Mouse (Mus musculus) kidney, adult 2 months (tissue): ENCODE measurements around the gene Prdx6. TPM values are rescaled to one million over a fixed set of nuclear protein-coding genes. Genes with fewer than 3 reads are reported as not detected.
A peak's percentile ranks its signal among the peaks of the same experiment; 100 is the strongest.

Experiments used
- DNase-seq: peaks from one replicate; pipeline ENCODE4 v3.0.0; 2021
- H3K27ac ChIP-seq: fragments of 200-500 bp; 2 replicates; pipeline ENCODE4 v1.5.1; 2012; ENCODE audit warnings: low read depth, low read length, control low read depth, inconsistent platforms; ENCODE audit not compliant: insufficient read depth
- H3K27me3 ChIP-seq: fragments of 200-500 bp; replicated peaks from 2 replicates; pipeline ENCODE4 v1.6.1; 2012; ENCODE audit warnings: mild to moderate bottlenecking, moderate library complexity, low read length, inconsistent platforms; ENCODE audit not compliant: control insufficient read depth, insufficient read depth
- H3K36me3 ChIP-seq: fragments of 200-500 bp; 2 replicates; pipeline ENCODE4 v1.6.1; 2012; ENCODE audit warnings: mild to moderate bottlenecking, moderate library complexity, low read length, inconsistent platforms; ENCODE audit not compliant: control insufficient read depth, insufficient read depth
- H3K4me1 ChIP-seq: fragments of 200-500 bp; 2 replicates; pipeline ENCODE4 v1.6.1; 2011; ENCODE audit warnings: low read length; ENCODE audit not compliant: control insufficient read depth, insufficient read depth
- H3K4me3 ChIP-seq: fragments of 200-500 bp; 2 replicates; pipeline ENCODE4 v1.5.1; 2011; ENCODE audit warnings: mild to moderate bottlenecking, low read depth, low read length, control low read depth; ENCODE audit not compliant: insufficient read depth
- CTCF ChIP-seq: fragments of 200-500 bp; conservative IDR thresholded peaks from 2 replicates; pipeline ENCODE4 v1.5.1; 2011; ENCODE audit warnings: low read depth, mild to moderate bottlenecking, control low read depth, low read length, moderate library complexity, mixed read lengths; ENCODE audit not compliant: insufficient read depth, insufficient read length
- POLR2A ChIP-seq: fragments of 200-500 bp; IDR thresholded peaks from one replicate; pipeline ENCODE4 v1.6.1; 2011; ENCODE audit warnings: low read depth, low read length, control low read depth
- WGBS: fragments of 180-500 bp; shearing (Covaris S2); methylation state at CpG from one replicate; pipeline ENCODE4 v1.1.7; 2018; 5-methylcytosine and 5-hydroxymethylcytosine counted together
- polyA plus RNA-seq: library from polyadenylated mRNA; depleted of rRNA; stranded (reverse); fragments of >200 nt; gene quantifications from 2 replicates; pipeline ENCODE4 v1.2.3, GENCODE M21; 2012; rRNA removed

Prdx6 gene
- 116 and 186 TPM in 2 replicates for polyA plus RNA-seq

DNA sequence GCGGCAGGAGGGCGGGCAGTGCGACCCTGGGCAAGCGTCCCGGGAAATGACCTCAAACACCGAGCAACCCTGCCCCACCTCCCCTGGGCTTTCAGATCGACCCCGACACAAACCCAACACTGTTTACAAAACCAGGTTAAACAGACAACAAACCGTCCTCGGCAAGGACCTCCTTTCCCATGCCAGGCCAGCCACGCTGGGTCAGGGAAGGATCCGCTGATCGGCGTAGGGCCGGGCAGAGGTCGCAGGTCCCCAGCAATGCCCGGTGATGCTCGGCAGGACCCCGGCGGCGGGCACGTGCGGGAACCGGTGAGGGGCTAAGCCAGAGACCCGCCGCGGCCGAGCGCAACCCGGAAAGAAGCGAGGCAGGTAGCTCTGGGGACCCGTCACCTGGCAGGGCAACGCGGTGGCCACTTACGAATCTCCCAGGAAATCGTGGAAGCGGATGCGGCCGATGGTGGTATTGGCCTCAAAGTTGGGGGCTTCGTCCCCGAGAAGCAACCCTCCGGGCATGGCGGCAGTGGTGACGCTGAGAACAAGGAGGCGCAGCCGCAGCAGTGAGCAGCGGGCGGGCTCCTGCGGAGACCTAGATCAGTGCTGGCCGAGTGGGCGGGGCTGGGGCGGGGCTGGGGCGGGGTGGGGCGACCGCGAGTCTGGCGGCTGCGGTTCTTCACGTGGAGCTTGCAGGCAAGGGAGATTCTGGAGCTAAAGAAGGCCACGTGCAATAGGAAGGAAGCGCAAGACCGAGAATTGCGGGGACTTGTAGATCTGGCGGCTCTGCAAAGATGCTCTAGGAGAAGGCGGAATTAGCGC is at the start of gene Prdx6:
Prdx6 (minus strand) TSS at position 616 of the 813 bp plus-strand sequence.
- DNase-seq, result peak; percentile 87
- WGBS, result under 1% methylated on average over 66 of the region's 66 CpGs
- Histone ChIP-seq H3K4me3 (peak within 1 kb of the TSS; percentile 94), H3K4me1 (peaks cover 25% of the 10 kb centered on the region), H3K27ac (peak within 1 kb of the TSS; percentile 89), H3K27me3 (no peaks in the 10 kb centered on the region), H3K36me3 (peaks cover 2% of the 10 kb centered on the region; the same call in 1 of the 2 replicates)
- TF ChIP-seq POLR2A (peak; percentile 80), CTCF (no peak)

DNA sequence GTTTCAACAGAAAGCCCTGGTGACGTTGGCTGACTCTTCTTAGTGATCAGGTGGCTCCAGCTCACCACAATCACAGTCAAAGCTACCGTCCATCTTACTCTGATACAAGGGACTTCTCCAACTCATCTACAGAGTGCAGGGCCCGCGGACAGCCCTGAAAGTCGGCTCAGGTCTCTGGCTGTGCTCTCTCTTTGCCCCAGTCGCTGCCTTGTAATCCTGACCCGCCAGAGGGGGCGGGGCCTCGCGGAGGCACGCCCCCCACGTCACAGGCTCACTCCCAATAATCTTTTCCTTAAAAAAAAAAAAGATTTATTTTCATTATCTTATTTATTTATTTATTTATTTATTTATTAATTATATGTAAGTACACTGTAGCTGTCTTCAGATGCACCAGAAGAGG is 37.2 kb upstream of the Prdx6 start:
- 51% methylated on average over 12 of the region's 12 CpGs for WGBS
- H3K27me3 ChIP-seq, result no peaks in the 10 kb centered on the region
- H3K36me3 ChIP-seq, result no peaks in the 10 kb centered on the region
- no peak for TF ChIP-seq CTCF
- TF ChIP-seq POLR2A, result no peak
- no peak for DNase-seq
- H3K4me3 ChIP-seq, result no peak overlapping the region
- H3K4me1 ChIP-seq, result 0 out of 2 replicates have a peak, but pooled peaks cover 3% of the 10 kb centered on the region
- H3K27ac ChIP-seq, result no peak overlapping the region

DNA sequence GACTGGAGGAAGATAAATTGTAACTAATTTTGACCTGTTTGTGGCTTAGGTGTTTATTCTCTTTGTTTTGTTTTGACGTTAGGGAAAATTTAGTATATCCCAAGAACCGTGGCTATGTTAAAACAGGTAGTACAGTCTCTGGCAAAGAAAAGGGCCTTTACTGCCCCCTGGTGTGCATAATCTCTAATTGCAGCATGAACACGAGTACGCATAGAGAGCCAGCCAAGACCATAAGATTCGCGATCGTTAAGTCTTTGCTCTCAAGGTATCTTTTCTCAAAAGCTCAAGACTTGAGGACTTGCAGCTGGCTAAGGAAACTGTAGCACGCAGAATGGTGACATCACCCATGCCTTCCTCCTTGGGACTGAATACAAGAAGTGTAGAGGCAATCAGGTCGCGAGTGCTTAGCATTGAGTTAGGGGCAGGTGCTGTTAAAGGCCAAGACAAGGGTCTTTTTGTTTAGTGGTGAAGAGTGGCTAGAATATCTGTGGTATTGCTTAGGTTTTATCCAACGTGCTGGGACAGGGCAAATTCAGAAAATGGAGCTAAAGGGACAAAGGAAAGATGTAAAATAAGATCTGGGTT is 35.8 kb upstream of the Prdx6 start:
- no peaks in the 10 kb centered on the region for H3K36me3 ChIP-seq
- TF ChIP-seq POLR2A (no peak), CTCF (peak; percentile 63)
- 0 out of 2 replicates have a peak, but pooled peaks cover 3% of the 10 kb centered on the region for H3K4me1 ChIP-seq
- H3K27ac ChIP-seq, result no peak overlapping the region
- no peaks in the 10 kb centered on the region for H3K27me3 ChIP-seq
- no peak overlapping the region for H3K4me3 ChIP-seq
- peak; percentile 79 for DNase-seq
- WGBS, result 20% methylated on average over 11 of the region's 11 CpGs

DNA sequence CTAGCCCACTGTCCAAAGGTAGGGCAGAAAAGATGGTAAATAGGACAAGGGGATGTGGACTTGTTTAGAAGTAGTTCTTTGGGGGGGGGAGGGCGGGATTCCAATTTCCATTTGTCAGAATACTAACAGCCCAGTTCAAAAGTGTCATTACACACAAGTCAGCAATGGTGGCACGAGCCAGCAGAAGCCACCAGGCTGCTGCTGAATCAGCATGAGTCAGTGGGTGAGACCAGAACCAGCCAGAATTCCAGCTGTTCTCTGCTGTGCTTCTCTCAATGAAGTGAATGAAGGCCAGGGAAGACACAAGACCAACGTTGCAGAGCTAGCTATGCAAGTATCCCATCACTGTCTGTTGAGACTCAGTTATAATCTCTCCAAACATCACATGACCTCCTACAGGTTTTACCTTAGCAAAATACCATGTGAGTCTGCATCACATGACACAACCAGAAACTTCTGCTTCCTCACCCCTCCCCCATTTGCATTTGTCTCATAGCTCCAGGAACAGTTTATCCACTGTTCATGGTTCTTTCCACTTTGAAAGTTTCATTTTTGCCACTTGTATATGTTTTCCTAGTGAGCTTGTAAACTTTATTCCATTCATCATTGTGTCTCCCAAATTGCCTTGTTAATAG is 30.2 kb upstream of the Prdx6 start:
- Histone ChIP-seq H3K27me3 (no peaks in the 10 kb centered on the region; the same call in 1 of the 2 replicates), H3K27ac (no peak overlapping the region), H3K36me3 (no peaks in the 10 kb centered on the region), H3K4me1 (no peaks in the 10 kb centered on the region), H3K4me3 (no peak overlapping the region)
- WGBS, result 68% methylated on average over 3 of the region's 3 CpGs
- no peak for DNase-seq
- TF ChIP-seq CTCF, result no peak
- no peak for TF ChIP-seq POLR2A

DNA sequence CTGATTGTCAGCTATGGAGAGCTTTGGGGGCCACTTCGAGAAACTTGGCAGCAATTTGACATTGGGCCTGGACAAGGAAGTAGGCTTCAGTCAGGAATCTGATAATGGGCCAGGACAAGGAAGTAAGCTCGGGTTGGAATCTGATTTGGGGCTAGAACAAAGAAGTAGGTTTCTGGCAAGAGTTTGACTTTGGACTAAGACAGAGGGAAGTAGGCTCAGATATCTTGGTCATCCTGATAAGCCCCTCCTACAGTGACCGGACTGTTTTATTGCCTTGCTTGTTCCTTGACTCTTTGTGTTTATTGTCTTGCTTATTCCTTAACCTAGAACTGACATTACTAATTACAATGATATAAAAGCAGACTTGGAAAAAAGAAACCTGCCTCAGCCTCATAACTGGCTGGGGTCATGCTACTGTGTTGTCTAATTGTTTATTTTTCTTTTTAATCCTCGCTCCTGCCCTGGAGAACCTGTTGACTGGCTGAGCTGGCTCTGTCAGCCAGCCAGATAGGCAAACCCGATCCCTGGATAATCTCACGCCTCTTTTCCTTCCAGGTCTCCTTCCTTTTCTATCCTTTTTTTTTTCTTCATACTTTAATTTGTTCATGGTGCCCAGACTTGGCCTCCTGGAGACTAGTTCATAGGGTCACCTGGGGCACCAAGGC is 28.4 kb upstream of the Prdx6 start:
- Histone ChIP-seq H3K27me3 (no peaks in the 10 kb centered on the region; the same call in 1 of the 2 replicates), H3K36me3 (no peaks in the 10 kb centered on the region), H3K27ac (no peak overlapping the region), H3K4me3 (no peak overlapping the region), H3K4me1 (no peaks in the 10 kb centered on the region)
- WGBS, result 42% methylated on average over 6 of the region's 6 CpGs
- no peak for DNase-seq
- TF ChIP-seq POLR2A (no peak), CTCF (no peak)

DNA sequence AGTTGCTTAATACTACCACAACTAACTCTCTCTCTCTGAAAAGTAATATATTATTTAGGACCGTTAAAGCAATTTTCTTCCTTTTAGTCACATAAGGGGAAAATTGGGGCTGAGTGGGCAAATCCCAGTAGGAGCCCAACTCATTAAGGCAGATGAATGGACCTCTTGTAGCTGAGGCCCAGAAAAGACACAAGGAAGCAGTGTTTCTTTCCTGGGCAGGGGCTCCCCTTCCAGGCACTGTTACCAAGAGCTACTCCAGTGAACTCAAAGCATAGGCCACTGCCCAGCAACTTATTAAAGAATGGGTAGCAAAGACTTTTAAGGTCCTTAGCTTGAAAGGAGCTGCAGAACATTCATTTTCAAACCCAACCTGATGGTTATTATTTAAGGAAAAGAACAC is 22.5 kb upstream of the Prdx6 start:
- WGBS, result 93% methylated on average over 1 of the region's 1 CpGs
- Histone ChIP-seq H3K27me3 (no peaks in the 10 kb centered on the region; the same call in 1 of the 2 replicates), H3K36me3 (no peaks in the 10 kb centered on the region), H3K27ac (no peak overlapping the region), H3K4me3 (no peak overlapping the region), H3K4me1 (no peaks in the 10 kb centered on the region)
- TF ChIP-seq POLR2A (no peak), CTCF (no peak)
- DNase-seq, result no peak

DNA sequence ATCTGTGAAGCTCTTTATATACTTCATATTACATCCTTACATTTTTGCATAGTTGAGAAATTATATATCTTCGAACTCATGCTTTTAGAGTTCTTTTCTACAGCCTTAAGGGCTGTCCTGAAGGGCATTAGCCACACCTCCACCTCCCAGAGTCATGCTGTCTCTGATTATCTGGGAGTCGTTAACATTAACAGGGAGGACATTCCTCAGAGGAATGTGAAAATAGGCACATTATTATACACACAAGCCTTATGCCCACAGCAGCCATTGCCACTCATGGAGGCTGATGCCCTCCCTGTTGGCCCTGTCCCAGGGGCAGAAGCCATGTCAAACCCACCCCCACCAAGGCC is 20.4 kb upstream of the Prdx6 start:
- no peaks in the 10 kb centered on the region for H3K27me3 ChIP-seq
- TF ChIP-seq CTCF, result no peak
- TF ChIP-seq POLR2A, result no peak
- DNase-seq, result no peak
- H3K4me1 ChIP-seq, result no peaks in the 10 kb centered on the region
- no peak overlapping the region for H3K4me3 ChIP-seq
- no peaks in the 10 kb centered on the region for H3K36me3 ChIP-seq
- WGBS, result 65% methylated on average over 2 of the region's 2 CpGs
- no peak overlapping the region for H3K27ac ChIP-seq
